Mouse (Mus musculus): ENCODE measurements at regions not wholly inside any gene's neighbourhood (a gene's known extent, or its start where the extent isn't known, plus 50 kb on each side); places are given as distances from the start of the nearest gene placed in this dataset.

DNA sequence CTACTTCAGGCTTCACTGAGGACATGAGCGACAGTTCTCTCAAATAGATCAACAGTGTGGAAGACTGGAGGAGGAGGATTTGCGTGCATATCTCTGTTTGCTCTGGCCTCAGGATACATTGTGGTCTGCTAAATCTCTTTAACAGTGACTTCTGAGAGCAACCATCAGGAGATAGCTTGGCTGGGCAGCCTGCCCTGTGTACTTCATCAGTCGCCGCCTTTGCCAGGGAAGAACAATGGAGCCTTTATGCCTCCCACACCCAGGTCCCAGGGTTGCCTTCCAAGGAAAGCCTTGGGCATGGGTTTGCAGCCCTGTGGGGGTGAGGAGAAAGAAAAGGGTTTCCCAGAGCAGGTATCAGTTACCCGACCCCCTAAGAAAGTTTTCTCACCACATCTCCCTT is 247.8 kb downstream of the Insc start:
- H3K4me3 ChIP-seq (ENCODE audit: low read depth, low read length), result no peak overlapping the region
- H3K9me3 ChIP-seq (ENCODE audit: control insufficient read depth), result no peaks in the 10 kb centered on the region
- TF ChIP-seq CTCF (IDR thresholded peaks at IDR 0.05; ENCODE audit: low read depth), result no peak
- no peaks in the 10 kb centered on the region for H3K27me3 ChIP-seq (replicated peaks; ENCODE audit: control insufficient read depth, insufficient read depth, low read length)
- 43% methylated on average over 5 of the region's 5 CpGs for WGBS
- H3K4me1 ChIP-seq (replicated peaks; ENCODE audit: control insufficient read depth, insufficient read depth, low read length), result no peaks in the 10 kb centered on the region
- H3K9ac ChIP-seq (ENCODE audit: low read depth, low read length), result no peak overlapping the region
- no peak for ATAC-seq
- H3K36me3 ChIP-seq (ENCODE audit: control insufficient read depth, insufficient read depth), result no peaks in the 10 kb centered on the region
- H3K27ac ChIP-seq (ENCODE audit: low read depth, low read length), result no peak overlapping the region
- no peak overlapping the region for H3K4me2 ChIP-seq (replicated peaks; ENCODE audit: low read depth)

GRCm38 (mm10) chr7:114992440-114992839 is 248.9 kb downstream of the Insc start:
- Histone ChIP-seq H3K9ac (ENCODE audit: low read depth, low read length) (no peak overlapping the region), H3K9me3 (ENCODE audit: control insufficient read depth) (no peaks in the 10 kb centered on the region), H3K4me3 (ENCODE audit: low read depth, low read length) (no peak overlapping the region), H3K4me1 (replicated peaks; ENCODE audit: control insufficient read depth, insufficient read depth, low read length) (no peaks in the 10 kb centered on the region), H3K27ac (ENCODE audit: low read depth, low read length) (no peak overlapping the region), H3K27me3 (replicated peaks; ENCODE audit: control insufficient read depth, insufficient read depth, low read length) (no peaks in the 10 kb centered on the region), H3K36me3 (ENCODE audit: control insufficient read depth, insufficient read depth) (no peaks in the 10 kb centered on the region), H3K4me2 (replicated peaks; ENCODE audit: low read depth) (no peak overlapping the region)
- 82% methylated on average over 3 of the region's 3 CpGs for WGBS
- TF ChIP-seq CTCF (IDR thresholded peaks at IDR 0.05; ENCODE audit: low read depth), result no peak
- ATAC-seq, result no peak

- H3K27ac ChIP-seq (ENCODE audit: low read depth, low read length), result no peak overlapping the region
- H3K4me2 ChIP-seq (replicated peaks; ENCODE audit: low read depth), result no peak overlapping the region
- 70% methylated on average over 7 of the region's 7 CpGs for WGBS
- H3K9ac ChIP-seq (ENCODE audit: low read depth, low read length), result no peak overlapping the region
- H3K4me3 ChIP-seq (ENCODE audit: low read depth, low read length), result no peak overlapping the region
- no peak for TF ChIP-seq CTCF (IDR thresholded peaks at IDR 0.05; ENCODE audit: low read depth)
- no peaks in the 10 kb centered on the region for H3K27me3 ChIP-seq (replicated peaks; ENCODE audit: control insufficient read depth, insufficient read depth, low read length)
- H3K9me3 ChIP-seq (ENCODE audit: control insufficient read depth), result no peaks in the 10 kb centered on the region
- no peaks in the 10 kb centered on the region for H3K4me1 ChIP-seq (replicated peaks; ENCODE audit: control insufficient read depth, insufficient read depth, low read length)
- no peak for ATAC-seq
- H3K36me3 ChIP-seq (ENCODE audit: control insufficient read depth, insufficient read depth), result no peaks in the 10 kb centered on the region
Observed at GRCm38 (mm10) chr7:115000796-115001524, 257.5 kb downstream of the Insc start.

- no peak overlapping the region for H3K4me2 ChIP-seq (replicated peaks; ENCODE audit: low read depth)
- H3K9ac ChIP-seq (ENCODE audit: low read depth, low read length), result no peak overlapping the region
- no peak overlapping the region for H3K27ac ChIP-seq (ENCODE audit: low read depth, low read length)
- H3K4me1 ChIP-seq (replicated peaks; ENCODE audit: control insufficient read depth, insufficient read depth, low read length), result no peaks in the 10 kb centered on the region
- 46% methylated on average over 11 of the region's 11 CpGs for WGBS
- no peaks in the 10 kb centered on the region for H3K27me3 ChIP-seq (replicated peaks; ENCODE audit: control insufficient read depth, insufficient read depth, low read length)
- H3K9me3 ChIP-seq (ENCODE audit: control insufficient read depth), result no peaks in the 10 kb centered on the region
- H3K36me3 ChIP-seq (ENCODE audit: control insufficient read depth, insufficient read depth), result no peaks in the 10 kb centered on the region
- TF ChIP-seq CTCF (IDR thresholded peaks at IDR 0.05; ENCODE audit: low read depth), result no peak
- H3K4me3 ChIP-seq (ENCODE audit: low read depth, low read length), result no peak overlapping the region
- no peak for ATAC-seq
Observed at GRCm38 (mm10) chr7:115014253-115014998, 270.9 kb downstream of the Insc start.

GRCm38 (mm10) chr7:115019369-115019958 is 276.0 kb downstream of the Insc start:
- Histone ChIP-seq H3K4me2 (replicated peaks; ENCODE audit: low read depth) (no peak overlapping the region), H3K4me1 (replicated peaks; ENCODE audit: control insufficient read depth, insufficient read depth, low read length) (no peaks in the 10 kb centered on the region), H3K27me3 (replicated peaks; ENCODE audit: control insufficient read depth, insufficient read depth, low read length) (no peaks in the 10 kb centered on the region), H3K4me3 (ENCODE audit: low read depth, low read length) (no peak overlapping the region), H3K27ac (ENCODE audit: low read depth, low read length) (no peak overlapping the region), H3K9me3 (ENCODE audit: control insufficient read depth) (no peaks in the 10 kb centered on the region), H3K36me3 (ENCODE audit: control insufficient read depth, insufficient read depth) (no peaks in the 10 kb centered on the region), H3K9ac (ENCODE audit: low read depth, low read length) (no peak overlapping the region)
- TF ChIP-seq CTCF (IDR thresholded peaks at IDR 0.05; ENCODE audit: low read depth), result no peak
- no peak for ATAC-seq
- WGBS, result 62% methylated on average over 4 of the region's 4 CpGs

GRCm38 (mm10) chr7:115020023-115020422 is 276.5 kb downstream of the Insc start:
- Histone ChIP-seq H3K36me3 (ENCODE audit: control insufficient read depth, insufficient read depth) (no peaks in the 10 kb centered on the region), H3K9me3 (ENCODE audit: control insufficient read depth) (no peaks in the 10 kb centered on the region), H3K27ac (ENCODE audit: low read depth, low read length) (no peak overlapping the region), H3K4me1 (replicated peaks; ENCODE audit: control insufficient read depth, insufficient read depth, low read length) (no peaks in the 10 kb centered on the region), H3K4me3 (ENCODE audit: low read depth, low read length) (no peak overlapping the region), H3K27me3 (replicated peaks; ENCODE audit: control insufficient read depth, insufficient read depth, low read length) (no peaks in the 10 kb centered on the region), H3K9ac (ENCODE audit: low read depth, low read length) (no peak overlapping the region), H3K4me2 (replicated peaks; ENCODE audit: low read depth) (no peak overlapping the region)
- no peak for TF ChIP-seq CTCF (IDR thresholded peaks at IDR 0.05; ENCODE audit: low read depth)
- WGBS, result 60% methylated on average over 3 of the region's 3 CpGs
- no peak for ATAC-seq

Measured in intestine, postnatal 0 days (tissue).